Mouse (Mus musculus) cerebellum, adult 11-12 months (tissue): ENCODE measurements at regions not wholly inside any gene's neighbourhood (a gene's known extent, or its start where the extent isn't known, plus 50 kb on each side); places are given as distances from the start of the nearest gene placed in this dataset.
"Not testable (repeated sequence)": the region's sequence is repeated elsewhere in the genome, so short reads cannot be mapped to it uniquely, and the experiment has no call there.

Experiments
- DNase-seq: peaks from one replicate; pipeline ENCODE4 v3.0.0; 2022

DNA sequence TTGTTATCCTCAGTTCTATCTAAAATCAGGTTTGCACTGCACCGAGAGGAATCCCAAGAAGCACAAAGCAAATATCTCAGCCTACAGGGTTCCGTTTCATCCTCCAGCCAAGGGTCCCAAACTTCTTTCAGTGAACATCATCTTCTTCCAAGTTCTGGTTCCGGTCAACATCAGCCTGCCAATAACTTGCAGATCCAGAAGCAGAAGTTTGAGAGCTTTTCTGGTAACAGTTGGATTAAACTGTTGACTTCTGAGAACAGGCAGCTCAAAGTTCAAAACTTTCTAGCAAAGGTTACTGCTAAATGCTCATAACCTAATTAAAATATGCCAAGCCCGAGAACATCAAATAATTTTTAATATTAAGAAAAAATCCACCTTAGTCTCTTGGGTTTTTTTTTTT is 237.0 kb upstream of the Gm37988 start:
- no peak for DNase-seq

DNA sequence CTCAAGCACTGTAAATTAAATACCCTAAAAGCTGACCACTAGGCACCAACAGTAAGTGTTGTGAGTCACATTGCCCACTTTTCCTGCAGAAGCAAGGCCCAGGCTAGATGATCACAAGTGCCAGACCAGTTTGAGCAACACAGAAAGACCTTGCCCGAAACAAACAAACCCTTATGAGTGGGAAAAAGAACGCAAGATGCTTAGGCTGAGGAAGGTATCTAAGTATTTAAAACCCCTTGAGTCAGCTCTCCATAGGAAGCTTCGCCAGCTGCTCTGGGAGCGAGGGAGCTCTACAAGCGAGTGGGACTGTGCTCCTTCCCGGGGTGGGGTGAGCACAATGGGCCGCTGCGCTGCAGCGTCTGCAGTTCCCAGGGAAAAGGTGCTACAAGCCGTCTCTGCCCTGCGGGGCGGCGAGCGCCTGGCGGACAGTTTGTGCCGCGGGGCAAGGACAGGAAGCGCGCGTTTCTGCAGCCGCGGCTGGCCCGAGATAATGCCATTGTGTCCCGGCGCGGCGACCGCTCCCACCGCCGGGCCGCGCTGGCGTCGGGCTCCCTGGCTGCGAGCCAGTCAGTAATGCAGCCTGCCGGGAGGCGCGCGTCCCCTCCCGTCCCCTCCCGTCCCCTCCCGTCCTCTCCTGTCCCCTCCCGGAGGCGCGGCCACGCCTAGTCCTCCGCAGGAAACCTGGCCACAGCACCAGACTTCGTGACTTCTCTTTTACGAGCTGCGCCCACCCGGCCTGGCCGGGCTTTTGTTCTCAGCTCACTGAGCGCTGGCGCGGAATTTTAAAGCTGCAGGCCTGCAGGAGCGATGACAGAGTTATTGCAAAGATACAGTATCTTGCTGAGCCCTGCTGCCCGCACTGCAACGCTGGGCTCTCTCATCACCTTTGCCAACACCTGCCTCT is 236.1 kb upstream of the Gm37988 start:
- DNase-seq: peak; percentile 36

DNA sequence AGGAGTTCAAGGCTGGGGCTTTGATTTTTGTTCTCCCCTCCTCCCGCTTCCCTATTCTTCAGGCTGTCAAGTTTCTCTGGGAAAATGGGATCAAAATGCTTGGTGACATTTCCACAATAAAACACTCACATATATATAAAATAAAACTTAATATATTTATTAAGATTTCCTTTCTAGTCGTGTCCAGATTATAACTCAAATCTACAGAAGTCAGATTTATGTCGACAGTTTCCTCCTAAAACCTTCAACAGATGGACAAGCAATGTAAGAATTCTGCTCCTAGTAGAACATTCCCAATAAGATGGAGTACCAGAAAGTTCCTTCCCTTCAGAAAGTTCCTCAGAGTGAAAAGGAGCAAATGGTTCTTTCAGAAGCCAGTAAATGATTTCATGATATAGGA is 235.4 kb upstream of the Gm37988 start:
- no peak for DNase-seq

DNA sequence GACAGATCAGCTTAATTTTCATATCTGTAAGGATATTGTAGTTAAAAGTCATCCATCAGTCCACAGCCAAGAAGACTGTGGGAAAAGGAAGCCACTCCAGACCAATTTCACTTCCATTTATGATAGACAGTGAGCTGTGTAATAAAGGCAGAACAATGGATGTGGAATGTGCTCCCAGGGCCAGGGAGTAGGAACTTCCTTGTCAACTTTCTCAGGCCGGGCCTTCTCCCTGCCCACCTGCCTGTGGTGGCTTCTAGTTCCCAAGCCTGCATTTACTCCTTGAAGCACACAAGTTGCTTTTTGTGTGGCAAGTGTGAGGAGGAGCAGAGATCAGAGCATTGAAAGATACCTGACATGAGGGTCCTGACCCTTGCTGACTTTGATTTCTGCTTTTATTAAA is 233.6 kb upstream of the Gm37988 start:
- DNase-seq: no peak

DNA sequence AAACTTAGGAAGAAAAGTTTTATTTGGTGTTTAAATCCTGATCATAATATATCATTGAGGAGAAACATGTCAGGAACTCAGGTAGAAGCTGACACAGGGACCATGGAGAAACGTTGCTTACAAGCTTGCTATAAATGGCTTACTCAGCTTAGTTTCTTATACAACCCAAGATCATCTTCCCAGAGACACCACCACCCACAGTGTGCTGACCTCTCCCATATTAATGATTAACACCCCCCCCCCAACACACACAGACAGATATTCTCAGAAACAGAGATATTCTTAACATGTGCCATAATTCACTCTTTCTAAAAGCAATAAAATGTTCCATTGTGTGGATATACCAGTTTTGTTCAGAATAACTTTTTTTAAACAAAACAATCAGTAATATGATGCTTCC is 230.7 kb upstream of the Gm37988 start:
- DNase-seq: no peak

DNA sequence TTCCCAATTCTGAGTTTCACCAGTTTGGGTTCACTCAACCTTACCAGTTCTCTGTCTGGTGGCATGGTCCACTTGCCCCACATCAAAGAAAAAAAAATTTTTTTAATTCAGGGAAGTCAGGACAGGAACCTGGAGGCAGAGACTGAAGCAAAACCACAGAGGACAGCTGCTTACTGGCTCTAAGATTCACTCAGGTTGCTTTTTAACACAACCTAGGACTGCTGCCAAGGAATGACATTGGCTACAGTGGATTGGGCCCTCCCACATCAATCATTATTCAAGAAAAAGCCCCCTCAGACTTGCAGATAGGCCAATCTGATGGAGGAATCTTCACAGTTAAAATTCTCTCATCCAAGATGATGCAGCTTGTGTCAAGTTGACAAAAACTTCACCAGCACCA is 225.2 kb upstream of the Gm37988 start:
- no peak for DNase-seq

DNA sequence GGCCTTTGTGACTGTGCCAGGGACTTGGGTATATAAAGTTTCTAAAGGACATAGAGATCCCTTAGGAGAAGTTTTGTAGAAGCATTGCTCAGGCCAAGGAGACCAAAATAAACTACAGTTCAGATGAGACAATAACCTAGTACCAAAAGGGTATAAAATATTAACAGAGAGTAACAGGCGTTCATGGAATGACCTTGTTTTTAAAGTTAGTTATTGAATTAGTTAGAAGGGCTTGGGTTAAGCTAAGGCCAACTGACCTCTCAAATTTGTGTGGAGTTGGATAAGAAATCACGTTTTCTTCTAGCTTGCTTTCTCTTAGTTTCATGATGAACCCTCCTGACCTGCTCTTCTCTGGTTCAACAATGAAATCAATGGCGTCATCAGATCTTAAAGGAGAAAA is 209.8 kb upstream of the Gm37988 start:
- no peak for DNase-seq

DNA sequence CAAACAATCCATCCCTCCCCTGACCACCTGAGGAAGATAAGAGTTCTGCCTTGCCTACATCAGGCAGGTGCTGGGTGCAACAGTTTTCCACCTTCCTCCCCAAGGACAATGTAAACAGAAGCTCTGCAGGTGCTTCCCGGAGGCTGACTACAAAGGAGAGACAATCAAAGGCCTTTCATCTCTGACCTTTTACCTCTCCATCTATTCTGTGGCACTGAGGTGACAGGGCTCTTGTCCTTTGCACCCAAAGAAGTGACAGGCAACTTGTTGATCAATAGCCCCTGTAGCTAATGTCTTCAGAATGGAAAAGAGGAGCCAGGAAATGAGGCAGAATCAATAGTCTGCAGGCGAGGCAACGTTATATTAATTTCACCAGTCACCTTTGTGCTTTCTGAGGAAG is 209.3 kb upstream of the Gm37988 start:
- DNase-seq: no peak

DNA sequence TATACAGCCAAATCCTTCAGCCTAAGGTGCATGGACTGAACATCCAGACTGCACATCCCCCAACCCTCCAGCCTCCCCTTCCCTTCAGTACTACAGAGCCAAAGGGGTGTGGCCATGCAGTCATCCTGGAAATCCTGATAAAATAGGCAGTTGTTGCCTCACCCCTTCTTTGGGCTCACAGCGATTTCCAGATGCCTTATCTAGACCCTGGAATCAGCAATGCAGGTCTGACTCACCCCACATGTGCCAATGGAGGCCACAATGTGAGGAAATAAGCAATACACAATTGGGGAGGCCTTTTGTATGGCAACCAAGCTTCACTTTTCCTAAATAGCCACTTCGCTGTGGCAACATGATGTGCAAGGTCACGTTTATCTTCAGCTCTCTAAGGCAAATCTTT is 205.3 kb upstream of the Gm37988 start:
- no peak for DNase-seq

DNA sequence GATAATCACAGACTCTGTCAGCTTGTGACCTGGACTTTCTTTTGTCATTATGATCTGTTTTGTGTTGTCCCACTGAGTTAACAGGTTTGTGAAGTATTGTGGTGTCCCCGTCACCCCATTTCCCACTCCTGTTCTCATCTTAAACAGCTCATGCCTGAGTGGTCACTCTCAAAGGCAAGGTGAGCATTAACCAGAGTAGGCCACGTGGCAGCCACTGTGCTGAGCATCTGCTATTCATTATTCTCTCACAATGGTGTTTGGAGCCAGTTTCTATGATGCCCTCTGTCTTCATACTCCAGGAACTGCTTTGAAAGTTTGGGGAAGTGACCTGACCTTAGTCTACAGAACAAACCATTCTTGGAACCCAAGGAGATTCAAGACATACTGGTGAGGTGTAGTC is 198.9 kb upstream of the Gm37988 start:
- no peak for DNase-seq

DNA sequence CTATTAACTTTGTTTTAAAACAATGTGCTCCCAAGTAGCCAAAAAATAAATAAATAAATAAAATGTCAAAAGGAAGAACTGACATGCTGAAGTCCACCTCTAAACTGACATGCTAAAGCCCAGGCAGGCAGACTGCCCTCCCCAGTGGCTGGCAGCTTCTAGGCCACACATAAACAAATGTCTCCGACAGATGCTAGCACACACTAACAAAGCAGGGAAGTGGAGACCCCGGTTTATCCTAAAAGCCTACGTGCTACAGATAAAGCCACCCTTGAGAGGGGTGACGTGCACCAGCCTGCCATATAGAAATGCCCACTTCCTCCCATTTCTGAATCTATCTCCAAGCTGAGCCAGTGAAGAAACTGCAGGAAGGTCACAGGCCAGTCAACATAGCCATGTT is 194.4 kb upstream of the Gm37988 start:
- DNase-seq: no peak

DNA sequence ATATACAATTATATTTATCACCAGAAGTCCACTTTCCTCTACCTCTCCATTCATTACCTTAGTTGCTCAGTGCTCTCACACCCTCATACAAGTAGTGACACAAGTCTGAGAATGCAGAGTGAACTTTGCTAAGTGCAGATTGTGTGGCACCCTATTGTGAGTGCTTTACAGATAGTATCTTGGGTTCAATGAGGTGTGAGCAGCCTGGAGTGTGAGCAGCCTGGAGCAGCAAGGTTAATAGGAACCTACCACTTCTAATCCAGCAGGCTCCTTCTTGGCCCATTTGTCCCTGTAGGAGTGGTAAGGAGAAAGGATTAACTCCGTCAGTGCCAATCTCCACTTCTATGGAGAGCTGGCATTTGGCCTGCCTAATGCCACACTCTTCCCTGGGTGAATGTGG is 192.4 kb upstream of the Gm37988 start:
- DNase-seq: no peak

DNA sequence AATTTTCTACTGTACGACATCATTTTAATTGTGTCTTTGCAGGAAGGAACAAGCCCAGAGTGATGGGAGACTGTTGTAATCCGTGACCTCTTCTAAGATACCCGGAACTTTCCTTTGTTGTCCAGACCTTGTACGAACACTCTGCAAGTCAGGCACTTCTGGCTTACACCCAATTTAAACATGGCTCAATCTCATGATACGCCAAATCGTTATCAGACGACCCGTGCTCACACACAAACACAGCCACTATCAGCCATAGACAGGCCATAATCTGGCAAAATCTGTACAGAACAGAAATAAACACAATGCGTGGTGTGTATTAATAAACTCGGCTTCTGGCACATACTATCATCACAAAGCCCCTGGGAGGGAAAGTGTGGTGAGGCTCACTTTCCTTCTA is 190.2 kb upstream of the Gm37988 start:
- DNase-seq: no peak

DNA sequence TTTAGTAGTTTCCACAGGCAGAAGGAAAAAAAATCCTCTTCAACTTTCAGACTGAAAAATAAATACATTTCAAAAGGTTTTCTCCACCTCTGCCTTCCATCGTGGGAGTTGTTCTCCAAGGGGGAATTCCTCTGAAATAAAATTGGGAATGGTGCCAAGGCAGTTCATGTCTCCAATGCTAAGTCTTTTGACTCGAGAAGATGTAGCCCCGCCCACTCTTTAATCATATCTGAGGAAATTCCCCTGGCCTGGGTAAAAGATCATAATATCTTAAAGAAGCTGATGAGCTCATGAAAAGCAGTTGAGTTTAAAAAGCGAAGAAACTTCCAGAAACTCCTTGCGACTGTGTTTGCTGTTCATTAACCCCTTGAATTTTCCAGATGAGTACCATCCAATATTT is 185.3 kb upstream of the Gm37988 start:
- no peak for DNase-seq

DNA sequence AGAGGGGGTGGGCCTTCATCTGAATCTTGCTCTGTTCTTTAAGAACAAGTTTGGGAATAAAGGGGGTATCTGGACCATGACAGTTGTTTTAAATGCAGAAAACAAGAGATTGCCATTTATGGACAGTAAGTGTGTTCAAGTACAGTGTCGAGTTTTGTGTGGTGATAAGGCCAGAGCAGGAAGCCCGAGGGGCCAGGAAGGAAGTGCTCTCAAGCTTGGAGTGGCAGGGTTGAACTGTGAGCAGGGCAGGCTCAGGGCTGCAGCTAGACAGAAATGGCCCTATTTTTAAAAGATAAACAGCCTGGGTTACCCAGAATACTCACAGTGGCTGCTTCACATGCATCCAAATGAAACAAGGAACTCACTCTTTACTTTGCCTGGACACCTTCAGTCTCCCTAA is 184.4 kb upstream of the Gm37988 start:
- no peak for DNase-seq

DNA sequence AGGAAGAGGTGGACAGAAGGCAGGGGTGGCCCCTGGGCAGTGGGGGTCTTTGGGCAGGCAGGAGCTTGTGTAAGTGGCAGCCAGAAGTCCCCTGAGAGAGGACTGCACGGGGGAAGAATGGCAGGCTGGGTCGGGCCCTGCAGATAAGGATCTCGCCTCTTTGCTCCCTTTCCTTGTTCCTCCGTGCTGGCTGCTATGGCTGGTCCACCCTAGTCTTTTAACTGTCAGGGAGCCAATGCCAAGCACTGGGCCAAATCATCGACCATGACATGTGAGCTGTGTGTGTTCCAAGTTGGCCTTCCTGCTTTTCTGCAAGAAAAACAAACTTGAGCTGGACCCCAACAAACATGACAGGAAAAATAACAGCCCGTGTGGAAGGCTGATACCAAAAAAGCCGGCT is 153.8 kb upstream of the Gm37988 start:
- DNase-seq: no peak

DNA sequence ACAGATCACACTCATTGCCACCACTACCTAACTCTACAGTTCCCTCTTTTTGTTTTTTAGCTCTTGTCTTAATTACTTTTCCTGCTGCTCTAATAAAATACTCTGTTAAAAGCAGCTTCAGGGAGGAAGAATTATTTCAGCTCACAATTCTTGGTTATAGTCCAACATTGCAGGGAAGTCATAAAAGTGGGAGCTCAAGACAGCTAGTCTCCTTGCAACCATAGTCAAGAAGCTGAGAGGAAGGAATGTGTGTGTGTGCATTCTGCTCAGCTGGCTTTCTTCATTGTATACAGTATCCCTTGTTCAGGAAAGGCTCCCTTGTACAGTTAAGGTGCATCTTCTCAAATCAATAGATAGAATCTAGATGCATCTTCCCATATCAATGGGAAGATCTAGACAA is 152.4 kb upstream of the Gm37988 start:
- DNase-seq: no peak

DNA sequence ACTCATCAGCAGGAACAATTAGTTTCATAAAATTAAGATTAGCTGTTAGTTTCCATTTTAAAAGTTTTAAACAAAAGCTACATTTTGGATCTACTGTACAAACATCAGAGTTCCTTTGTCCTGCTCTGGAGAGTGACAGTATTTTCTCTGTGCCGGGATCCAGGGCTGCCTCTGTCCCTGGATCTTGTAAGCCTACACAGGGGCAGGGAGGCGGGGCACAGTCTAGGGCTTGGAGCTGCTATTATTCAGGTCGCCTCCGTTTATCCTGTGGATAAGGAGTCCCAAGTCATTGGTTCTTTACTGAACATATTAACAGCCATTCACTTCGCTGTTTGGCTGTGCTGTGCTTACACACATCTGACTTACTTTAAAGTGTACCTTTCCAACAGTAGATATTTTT is 150.8 kb upstream of the Gm37988 start:
- no peak for DNase-seq

DNA sequence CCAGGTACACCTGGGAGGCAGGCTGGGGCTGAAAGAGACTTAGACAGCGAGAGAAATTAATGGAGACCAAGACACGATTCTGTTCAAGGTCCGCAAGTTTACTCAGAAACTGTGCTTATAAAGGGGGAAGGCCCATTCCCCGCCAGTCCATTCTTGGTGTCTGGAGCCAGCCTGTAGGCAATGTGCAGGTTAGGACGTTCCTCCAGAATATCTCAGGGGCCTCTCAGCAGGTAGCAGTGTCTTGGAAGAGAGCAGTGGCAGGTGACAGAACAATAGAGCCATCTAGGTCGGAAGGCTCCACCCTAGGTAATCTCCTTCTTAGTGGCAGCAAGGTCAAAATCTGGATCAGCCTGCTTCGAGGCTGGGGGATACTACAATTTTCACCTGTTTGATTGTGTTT is 147.6 kb upstream of the Gm37988 start:
- not testable (repeated sequence) for DNase-seq

DNA sequence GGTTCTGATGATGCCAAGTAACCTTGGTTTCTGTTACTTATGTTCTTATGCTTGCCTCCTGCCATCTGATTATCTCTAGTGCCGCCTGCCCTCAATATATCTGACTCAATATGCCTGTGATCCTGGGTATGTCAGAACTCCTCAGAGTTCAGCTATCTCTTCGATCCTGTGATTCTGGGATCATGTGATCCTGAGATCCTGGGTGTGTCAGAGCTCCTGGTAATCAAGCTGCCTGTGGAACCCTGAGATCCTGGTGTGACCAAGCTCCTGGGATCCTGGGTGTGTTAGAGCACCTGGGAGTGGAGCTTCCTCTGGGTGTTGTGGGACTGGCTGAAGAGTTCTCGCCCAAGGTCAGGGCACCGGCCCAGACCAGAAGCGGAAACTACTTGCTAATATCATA is 147.1 kb upstream of the Gm37988 start:
- not testable (repeated sequence) for DNase-seq

DNA sequence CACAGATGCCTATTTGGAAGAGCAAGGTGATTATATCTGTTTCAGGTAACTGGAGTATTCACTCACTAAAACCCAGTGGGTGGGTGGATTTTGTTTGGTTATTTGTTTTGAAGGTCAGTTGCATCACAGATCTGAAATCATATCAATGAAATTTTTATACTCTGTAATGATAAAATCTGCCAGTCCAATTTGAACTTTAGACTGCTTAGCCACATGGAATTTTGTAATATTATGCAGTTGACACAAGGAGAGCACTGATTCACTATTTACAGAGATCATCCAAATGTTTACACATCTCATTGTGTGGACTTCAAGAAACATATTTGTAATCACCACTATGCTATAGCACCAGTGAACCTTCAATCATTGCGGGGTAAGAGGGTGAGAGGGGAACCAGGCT is 145.9 kb upstream of the Gm37988 start:
- no peak for DNase-seq

DNA sequence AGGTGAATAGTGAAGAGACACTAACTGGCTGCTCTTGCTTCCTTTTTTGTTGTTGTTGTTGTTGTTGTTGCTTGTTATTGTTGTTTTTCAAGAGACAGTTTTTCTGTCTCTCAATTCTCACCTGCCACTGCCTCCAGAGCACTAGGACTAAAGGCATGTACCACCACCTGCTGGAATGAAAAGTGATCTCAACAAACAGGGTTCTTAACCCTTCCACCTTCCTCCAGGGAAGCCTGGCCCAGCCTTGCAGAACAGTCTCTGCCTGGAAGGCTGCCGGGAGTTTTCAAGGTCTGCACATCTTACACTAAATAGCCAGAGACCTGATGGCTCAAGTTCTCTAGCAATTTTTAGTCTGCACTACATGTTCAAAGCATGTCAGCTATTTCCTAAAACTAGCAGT is 138.0 kb upstream of the Gm37988 start:
- DNase-seq: no peak

DNA sequence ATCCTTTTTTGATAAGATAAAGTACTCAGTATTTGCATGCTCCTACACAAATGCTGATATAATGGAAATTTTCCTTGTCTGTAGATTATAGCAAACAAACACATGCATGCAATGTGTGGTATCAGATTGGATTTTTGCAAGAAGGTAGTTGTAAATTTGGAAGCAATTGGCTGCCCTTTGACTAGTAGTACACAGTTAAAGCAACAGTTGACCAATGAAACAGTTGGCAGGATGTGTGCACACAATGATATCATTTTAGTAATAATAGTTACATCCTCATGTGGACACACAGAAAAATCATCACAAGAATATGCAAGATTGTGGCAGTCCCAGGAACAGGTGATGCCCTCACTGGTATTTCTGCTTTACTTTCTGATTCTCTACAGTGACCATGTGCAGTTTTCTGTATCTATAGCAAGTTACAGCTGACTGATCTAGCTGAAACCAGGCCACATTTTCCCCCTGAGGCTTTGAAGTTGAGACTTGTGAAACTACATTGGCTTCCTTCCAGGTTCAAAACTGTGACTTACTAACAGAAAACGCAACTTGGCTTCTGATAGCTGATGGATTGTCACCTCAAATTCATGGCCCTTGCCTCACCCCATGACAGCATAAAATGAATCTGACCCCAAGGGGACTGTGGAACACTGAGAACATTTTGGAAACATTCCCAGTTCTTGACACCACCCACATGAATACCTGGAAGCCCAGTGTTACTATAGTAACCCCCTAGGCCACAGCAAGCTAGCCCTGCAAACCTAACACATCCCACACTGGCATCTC is 136.3 kb upstream of the Gm37988 start:
- DNase-seq: no peak

DNA sequence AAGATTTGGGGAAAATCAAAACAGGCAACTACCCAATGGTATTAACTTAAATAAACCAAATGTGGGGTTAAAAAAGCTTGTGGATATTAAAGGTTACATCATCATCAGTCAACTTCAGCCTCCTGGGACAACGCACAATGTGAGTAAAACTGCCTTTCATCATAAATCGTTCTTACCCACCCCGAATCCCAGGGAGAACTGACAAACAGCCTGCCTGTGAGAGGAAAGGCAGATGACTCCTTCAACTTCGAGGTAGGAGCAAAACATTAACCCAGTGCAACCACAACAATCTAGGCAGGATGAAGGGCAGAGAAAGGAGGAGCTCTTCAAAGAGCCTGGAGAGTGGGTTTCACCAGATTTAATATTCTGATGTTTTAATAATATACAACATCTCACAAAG is 135.3 kb upstream of the Gm37988 start:
- no peak for DNase-seq

DNA sequence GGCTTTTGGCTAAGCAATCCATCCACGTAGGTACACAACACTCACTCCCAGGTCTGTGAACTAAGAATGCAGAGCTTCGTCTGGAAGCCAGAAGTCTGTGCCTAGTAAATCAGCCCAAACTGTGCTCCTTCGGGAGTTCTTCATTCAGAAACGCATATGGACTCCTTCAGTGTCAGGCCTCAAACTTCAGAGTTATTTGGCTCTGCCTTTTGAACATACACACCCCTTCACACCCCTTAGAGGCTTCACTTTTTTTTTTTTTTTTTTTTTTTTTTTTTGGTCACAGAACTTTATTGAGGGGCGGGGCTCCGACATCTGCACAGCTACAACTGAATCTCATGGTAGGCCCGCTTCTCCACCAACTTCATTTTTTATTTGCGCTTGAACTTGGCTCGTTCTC is 120.1 kb upstream of the Gm37988 start:
- no peak for DNase-seq
